Mouse (Mus musculus) cerebellum, adult 11 months (tissue): ENCODE measurements at regions not wholly inside any gene's neighbourhood (a gene's known extent, or its start where the extent isn't known, plus 50 kb on each side); places are given as distances from the start of the nearest gene placed in this dataset.

Source experiments
- DNase-seq: peaks from one replicate; pipeline ENCODE4 v3.0.0; 2022

DNA sequence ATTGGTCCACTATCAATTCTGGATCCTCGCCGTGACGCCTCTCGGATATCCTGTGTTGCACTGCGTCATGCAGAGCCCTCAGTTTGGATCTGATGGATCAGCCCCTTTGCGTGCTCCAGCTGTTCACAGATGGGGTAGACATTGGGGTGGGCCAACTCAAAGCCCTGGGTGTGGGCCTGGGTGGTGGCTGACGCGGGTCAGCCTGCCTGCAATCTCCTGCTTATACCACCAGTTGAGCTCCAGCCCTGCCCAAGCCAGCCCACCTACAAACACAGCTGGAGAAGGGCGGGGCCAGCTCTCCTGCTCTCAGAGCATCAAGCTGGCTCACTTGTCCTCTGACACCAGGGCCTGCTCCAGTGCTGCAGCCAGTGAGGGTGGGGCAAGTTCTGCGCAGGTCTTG is 73.1 kb downstream of the Rps15a start:
- DNase-seq: no peak

DNA sequence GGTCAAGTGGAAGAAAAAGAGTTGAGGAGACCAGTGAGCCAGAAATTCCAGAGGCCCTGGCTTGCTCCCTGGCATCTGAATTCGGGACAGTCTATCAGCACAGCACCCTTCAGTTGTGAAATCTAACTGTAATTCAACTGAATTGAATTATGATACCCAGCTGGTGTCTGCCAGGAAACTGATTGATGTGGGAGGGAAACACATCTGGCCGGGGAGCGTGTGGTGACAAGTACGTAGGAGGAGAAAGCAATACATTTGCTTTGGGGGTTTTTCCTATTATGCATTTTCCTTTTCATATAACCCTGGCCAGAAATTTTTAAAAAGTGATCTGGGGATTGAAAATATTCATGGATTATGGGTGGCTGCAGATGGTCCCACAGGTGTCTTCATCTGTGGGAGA is 76.1 kb downstream of the Rps15a start:
- DNase-seq: no peak

GRCm38 (mm10) chr7:118037062-118037461 is 78.9 kb downstream of the Rps15a start:
- no peak for DNase-seq

GRCm38 (mm10) chr7:118026106-118026526 is 89.9 kb downstream of the Rps15a start:
- DNase-seq: no peak

GRCm38 (mm10) chr7:118004620-118005019 is 111.4 kb downstream of the Rps15a start:
- DNase-seq: no peak

DNA sequence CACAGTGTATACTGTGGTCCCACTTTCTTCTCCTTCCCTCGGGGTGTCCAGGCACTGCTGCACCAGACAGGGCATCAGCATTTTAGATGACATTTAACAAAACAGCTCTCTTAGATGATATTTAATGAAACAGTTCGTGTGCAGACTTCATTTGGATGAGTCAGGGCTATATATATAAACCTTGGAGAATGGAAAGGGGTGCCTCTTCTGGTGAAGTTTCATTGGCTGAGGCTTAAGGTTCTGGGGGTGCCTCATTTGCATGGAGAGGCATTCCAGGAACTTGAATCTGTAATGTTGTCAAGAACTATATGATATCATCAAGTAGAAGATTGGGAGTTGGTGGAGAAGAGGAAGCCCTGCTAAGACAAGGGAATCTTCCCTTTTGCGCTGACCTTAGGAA is 114.1 kb downstream of the Rps15a start:
- DNase-seq: no peak

DNA sequence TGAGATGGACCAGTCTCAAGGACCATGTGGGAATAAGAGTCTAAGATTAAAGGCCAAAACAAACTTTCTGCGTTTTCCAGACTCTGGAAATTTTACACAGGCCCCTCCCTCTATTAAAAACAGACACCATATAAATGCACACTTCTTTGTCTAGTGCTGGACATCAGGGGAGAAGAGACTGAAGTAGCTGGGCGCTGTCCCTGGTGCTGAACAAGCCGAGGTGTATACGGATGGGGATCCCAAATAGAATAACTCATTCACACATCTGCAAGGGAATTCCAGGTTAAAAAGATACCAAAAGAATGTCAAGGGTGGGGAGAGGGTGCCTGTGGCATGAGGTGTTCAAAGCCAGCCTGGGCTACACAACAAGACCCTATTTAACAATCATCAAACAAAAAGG is 114.9 kb downstream of the Rps15a start:
- no peak for DNase-seq

DNA sequence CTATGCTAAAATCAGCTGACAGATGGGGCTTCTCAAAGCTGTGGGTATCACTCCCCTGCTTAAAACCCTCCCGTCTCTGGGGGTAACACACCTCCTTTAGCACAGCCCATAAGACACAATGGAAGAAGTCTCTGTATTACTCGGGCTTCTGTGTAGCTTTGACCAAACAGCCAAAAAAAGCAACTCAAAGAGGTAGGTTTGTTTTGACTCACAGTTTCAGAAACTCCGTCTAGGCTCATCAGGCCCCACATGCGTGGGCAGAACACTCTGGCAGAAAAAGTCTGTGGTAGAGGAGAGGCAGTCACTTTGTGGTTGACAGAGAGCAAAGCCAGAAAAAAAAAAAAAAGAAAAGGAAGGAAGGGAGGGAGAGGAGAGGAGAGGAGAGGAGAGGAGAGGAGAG is 133.8 kb downstream of the Rps15a start:
- no peak for DNase-seq

GRCm38 (mm10) chr7:117971176-117971575 is 144.8 kb downstream of the Rps15a start:
- no peak for DNase-seq

DNA sequence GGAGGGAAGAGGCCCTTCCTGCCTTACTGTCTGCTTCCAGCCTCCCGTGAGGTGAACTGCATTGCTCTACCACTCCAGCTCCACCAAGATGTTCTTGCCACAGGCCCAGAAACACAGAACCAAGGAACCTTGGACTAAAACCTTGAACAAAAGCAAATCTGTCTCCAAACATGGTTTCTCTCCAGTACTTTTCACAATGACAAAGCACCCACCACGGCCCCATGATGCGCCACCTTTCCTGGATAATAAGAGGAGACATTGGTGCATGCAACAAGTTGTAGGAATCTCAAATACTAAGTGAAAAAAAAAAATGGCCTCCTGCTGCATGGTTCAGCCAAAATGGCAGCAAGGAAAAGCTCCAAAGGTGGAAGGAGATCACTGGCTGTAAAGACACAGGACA is 172.6 kb downstream of the Rps15a start:
- DNase-seq: no peak

- no peak for DNase-seq
Observed at GRCm38 (mm10) chr7:117939618-117940017, 176.4 kb downstream of the Rps15a start.

- DNase-seq: no peak
Observed at GRCm38 (mm10) chr7:117934908-117935307, 181.1 kb downstream of the Rps15a start.

- no peak for DNase-seq
Observed at GRCm38 (mm10) chr7:117931234-117931895, 184.6 kb downstream of the Rps15a start.

GRCm38 (mm10) chr7:117930392-117930791 is 185.6 kb downstream of the Rps15a start:
- no peak for DNase-seq

- DNase-seq: no peak
Observed at GRCm38 (mm10) chr7:117926396-117926795, 189.6 kb downstream of the Rps15a start.

DNA sequence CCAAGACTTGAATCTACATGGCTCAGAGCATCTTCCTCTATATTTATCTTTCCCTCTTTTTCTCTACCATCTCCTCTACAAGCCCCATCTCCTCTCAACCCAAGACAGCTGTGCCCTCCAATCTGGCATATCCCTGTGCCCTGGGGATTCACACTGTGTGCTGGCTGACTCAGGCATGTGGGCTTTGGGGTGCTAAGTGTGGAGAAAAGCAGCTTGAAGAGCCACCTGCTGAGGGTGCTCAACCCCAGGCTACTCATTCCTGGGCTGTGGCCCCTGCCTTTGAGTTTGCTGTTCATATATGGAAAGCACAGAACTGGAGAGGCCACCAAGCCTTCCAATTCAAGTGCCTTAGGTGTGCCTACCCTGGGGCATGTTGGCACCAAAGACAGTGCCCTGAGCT is 193.7 kb downstream of the Rps15a start:
- DNase-seq: no peak

GRCm38 (mm10) chr7:117918206-117918995 is 197.6 kb downstream of the Rps15a start:
- no peak for DNase-seq

DNA sequence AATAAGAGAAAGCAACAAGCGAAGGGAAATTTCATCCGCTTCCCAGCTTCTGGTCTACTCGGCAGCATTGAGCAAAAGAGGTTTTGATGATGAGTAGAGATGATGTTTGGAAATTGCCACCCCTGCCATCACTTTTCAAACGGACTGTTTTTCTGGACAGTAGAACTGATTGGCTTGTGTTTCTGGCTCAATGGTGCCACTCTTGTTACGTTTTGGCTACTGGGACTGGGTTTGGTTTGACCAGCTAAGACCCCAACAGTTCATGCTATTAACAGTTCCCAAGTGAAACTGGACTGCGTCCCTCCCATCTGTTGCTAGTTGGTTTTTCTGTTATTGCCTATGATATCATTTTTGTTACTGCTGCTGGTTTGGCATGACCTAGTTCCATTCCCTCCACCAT is 199.1 kb downstream of the Rps15a start:
- DNase-seq: no peak

DNA sequence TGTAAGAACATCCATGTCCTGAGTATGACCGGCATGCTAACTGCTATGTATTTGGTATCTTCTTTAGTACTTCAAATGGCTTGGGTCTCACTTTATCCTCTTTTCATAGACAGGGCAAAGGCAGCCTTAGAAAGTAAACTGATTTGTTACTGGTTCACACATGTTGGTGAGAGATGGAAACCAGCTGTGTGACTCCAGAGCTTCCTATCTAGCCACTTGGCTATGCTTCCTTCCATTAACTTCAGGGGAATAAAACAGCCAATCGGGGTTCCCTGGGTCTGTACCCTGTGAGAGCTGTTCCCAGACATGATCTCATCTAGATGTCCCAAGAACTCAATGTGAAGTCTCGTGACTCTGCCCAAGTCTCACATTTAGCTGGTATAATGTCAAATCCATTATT is 203.5 kb downstream of the Rps15a start:
- no peak for DNase-seq

DNA sequence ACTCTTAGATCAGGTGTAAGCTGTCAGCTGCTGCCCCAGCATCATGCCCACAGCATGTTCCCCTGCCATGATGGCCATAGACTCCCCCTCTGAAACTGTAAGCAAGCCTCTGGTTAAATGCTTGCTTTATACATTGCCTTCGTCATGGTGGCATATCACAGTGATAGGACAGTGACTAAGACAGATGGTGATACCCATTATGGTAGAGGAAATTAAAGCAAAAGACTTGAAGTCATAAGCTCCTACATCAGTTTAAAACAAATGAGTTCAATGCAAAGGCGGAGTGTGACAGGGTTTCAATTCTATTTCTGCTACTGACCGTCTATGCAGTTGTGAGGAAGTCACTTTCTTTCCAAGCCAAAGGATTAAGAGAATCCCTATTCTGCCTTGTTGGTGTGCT is 204.9 kb downstream of the Rps15a start:
- no peak for DNase-seq

DNA sequence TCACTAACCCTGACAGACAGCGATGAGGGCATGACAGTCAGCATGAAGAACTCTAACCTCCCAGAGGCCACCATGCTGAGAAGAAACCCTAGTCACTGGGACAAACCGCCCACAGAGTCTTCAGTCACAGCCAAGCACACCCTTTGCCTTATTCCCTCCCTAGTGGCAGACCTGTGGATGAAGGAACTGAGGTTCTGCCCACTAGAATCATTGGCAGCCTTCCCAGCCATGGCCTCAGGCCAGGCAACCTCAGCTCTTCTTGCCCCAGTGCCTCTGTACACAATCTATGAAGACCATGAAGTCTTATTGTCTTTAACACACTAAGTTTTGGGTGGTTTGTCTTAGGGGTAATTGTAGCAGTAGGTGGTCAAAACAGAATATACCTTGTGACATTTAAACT is 219.5 kb downstream of the Rps15a start:
- DNase-seq: no peak

DNA sequence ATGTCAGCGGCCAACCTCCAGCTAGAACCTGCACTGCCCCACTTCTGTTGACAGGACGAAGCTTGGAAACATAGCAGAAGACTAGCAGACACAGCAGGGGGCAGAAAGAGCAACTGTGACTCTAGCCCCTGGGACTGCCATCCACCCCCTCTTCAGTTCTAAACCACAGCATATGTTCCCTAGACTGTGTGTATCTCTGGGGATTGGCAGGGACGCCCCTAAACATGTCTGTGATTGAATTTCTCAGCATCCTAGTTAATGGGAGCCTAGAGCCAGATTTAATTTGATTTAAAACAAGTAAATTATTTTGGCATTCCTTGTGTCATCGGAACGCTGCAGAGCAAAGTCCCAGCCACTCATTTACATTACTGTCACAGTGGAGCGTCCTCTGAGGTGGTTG is 228.7 kb downstream of the Rps15a start:
- DNase-seq: no peak

DNA sequence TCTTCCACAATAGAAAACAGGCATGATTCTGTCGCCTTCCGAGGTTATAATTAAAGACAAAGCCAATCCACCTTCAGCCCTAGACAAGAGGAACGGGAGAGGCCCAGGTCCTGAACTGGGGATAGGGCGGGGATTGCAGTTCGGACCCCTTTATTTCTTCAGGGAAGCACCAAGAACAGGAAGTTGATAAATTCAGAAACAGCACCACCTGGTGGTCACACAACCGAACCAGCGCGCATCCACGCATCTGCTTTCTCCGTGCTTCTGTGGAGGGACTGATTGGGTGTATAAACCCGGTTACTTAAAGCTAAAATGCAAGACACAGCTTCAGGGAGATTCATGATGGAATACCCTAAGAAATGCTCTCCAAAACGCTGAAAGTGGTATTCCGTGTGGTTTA is 233.2 kb downstream of the Rps15a start:
- DNase-seq: peak; percentile 21

- no peak for DNase-seq
Observed at GRCm38 (mm10) chr7:117878903-117879302, 237.1 kb downstream of the Rps15a start.

DNA sequence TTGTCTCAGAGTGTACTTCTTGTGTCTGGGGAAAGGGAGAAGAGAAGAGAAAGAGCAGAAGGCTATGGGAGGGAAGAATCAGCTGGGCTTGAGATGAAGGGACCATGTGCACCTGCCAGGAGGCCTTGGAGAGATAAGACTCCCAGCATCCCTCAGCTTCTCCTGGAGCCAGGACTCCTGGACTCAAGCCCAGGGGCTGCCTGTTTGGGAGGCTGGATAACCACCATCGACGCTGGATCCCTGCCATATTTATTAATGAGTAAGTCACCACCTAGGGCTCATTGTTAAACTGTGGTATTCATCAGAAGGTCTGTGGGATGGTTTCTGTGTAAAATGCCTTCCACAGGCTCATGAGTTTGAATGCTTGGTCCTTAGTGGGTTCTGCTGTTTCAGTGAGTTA is 240.7 kb downstream of the Rps15a start:
- DNase-seq: no peak
